Mouse (Mus musculus) Muller cell, postnatal 12 days (primary cell): ENCODE results near the gene Krtap1-3.

Source experiments
- DNase-seq: peaks from one replicate; pipeline ENCODE4 v3.0.0-alpha.2; 2015; ENCODE audit errors: inconsistent ontology term

Gene Krtap1-3

DNA sequence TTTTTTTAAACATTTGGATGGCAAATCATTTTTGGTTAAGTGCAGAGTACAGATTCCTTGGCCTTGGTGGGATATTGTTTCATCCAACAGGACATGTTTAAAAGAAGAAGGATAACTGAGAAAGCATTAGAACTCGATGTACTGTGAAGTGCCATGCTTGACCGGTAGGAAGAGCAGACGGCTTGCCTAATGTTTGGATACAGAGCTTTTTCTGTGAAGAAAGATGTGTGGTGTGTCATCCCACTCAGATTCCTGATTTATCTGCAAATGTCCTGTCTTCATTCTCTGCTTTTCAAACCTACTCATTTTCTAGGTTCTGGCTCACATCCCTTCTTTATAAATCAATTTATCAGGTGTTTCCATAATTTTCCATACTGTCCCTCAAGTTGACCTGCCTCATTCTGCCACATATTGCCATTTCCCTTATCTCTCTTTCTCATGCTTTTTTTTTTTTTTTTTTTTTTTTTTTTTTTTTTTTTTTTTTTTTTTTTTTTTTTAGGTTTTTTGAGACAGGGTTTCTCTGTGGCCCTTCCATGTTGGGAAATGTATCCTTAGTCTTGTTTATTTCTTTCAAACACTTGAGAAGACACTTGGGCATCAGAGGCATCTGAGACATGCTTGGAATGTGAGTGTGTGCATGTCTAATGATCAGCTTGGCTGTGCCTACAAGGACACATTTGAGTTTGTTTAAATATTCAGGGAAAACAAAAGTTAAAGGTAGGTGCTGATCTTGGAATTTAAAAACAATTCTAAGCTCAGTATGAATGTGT is 33.0 kb downstream of the Krtap1-3 start:
- peak; percentile 39 for DNase-seq

DNA sequence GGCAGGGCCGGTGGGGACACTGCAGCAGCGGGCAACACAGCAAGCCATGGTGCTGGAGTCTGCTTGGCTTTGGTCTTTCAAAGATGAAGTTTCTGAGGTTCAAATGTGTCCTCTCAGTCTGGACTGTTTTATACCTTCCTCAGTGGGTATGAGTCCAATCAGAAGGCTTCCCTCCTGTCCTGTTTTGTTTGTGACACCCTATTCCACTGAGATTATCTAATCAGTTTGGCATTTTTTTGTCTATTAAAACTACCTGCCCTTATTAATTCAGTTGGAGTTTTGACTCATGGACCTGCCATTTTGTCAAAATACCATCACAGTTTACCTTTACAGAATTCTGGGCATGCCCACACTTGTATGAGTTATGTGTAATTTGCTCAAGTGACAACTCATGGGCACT is 34.4 kb downstream of the Krtap1-3 start, which contains the start of gene Krtap3-2:
Krtap3-2 (minus strand) TSS at position 101 of the 400 bp plus-strand sequence.
- DNase-seq, result no peak

DNA sequence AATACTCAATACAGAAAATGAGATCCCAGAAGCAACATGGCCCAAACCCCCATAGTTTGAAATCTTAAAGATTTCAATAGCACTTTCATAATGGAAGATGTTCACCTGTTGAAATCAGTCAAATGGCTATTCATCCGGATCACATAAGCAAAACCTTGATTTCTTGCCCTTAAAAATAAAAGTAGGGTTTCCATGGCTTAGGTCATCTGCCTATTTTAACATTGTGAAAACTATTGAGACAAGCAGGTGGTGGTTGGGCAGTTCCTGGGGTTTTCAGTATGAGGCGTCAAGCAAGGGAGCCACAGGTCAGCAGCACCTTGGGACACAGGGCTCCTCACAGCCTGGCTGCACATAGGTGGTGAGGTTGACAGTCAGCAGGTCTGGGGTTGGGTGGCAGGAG is 34.9 kb downstream of the Krtap1-3 start:
- no peak for DNase-seq

GRCm38 (mm10) chr11:99550765-99551164 is 40.4 kb downstream of the Krtap1-3 start, which contains the start of gene Krtap3-3:
Gene Krtap3-3, minus strand, starts transcription at chr11:99550865.
- no peak for DNase-seq

GRCm38 (mm10) chr11:99547892-99548291 is 43.2 kb downstream of the Krtap1-3 start:
- DNase-seq, result no peak
